Mouse (Mus musculus) midbrain, embryonic 14.5 days (tissue): ENCODE data around the gene Fen1. TPM values are rescaled to one million over a fixed set of nuclear protein-coding genes. Genes with fewer than 3 reads are reported as not detected.

Experiments
- ATAC-seq: fragments of 200-750 bp; cut with Nextera tagmentation; 2 replicates; pipeline ENCODE4 v1.8.0; 2017; ENCODE audit warnings: moderate number of reproducible peaks, moderate library complexity; ENCODE audit not compliant: low FRiP score, low TSS enrichment
- DNase-seq: peaks from one replicate; pipeline ENCODE4 v3.0.0-alpha.2; 2015
- H3K27ac ChIP-seq: fragments of 300-500 bp; sonication (generic); replicated peaks from 2 replicates; pipeline ENCODE4 v1.5.1; 2014; ENCODE audit warnings: mild to moderate bottlenecking, low read depth, low read length, moderate library complexity
- H3K27me3 ChIP-seq: fragments of 300-500 bp; sonication (generic); 2 replicates; pipeline ENCODE4 v1.6.1; 2014; ENCODE audit warnings: low read length, control low read depth, mixed read lengths; ENCODE audit not compliant: control insufficient read depth, insufficient read depth
- H3K36me3 ChIP-seq: fragments of 300-500 bp; sonication (generic); 2 replicates; pipeline ENCODE4 v1.6.1; 2014; ENCODE audit warnings: low read length, control low read depth; ENCODE audit not compliant: control insufficient read depth, insufficient read depth
- H3K4me1 ChIP-seq: fragments of 300-500 bp; sonication (generic); 2 replicates; pipeline ENCODE4 v1.6.1; 2014; ENCODE audit warnings: mild to moderate bottlenecking, antibody characterized with exemption, low read length, control low read depth; ENCODE audit not compliant: control insufficient read depth, insufficient read depth
- H3K4me2 ChIP-seq: fragments of 300-500 bp; sonication (generic); 2 replicates; pipeline ENCODE4 v1.6.1; 2014; ENCODE audit warnings: mild to moderate bottlenecking, low read length, moderate library complexity
- H3K4me3 ChIP-seq: fragments of 300-500 bp; sonication (generic); replicated peaks from 2 replicates; pipeline ENCODE4 v1.5.1; 2014; ENCODE audit warnings: low read depth, low read length
- H3K9ac ChIP-seq: fragments of 300-500 bp; sonication (generic); replicated peaks from 2 replicates; pipeline ENCODE4 v1.6.1; 2014; ENCODE audit warnings: mild to moderate bottlenecking, low read length, moderate library complexity
- H3K9me3 ChIP-seq: fragments of 300-500 bp; sonication (generic); 2 replicates; pipeline ENCODE4 v1.6.1; 2016; ENCODE audit warnings: low read length, control low read depth, mixed read lengths; ENCODE audit not compliant: control insufficient read depth
- whole genome bisulfite sequencing: fragments of 180-500 bp; shearing (Covaris S2); extraction: QIAGEN DNeasy Blood & Tissue Kit; methylation state at CpG from one replicate; pipeline ENCODE4 v1.1.7; 2014; 5-methylcytosine and 5-hydroxymethylcytosine counted together
- polyA plus RNA-seq: library from polyadenylated mRNA; unstranded; fragments of >200 nt; fragmentation: Nextera tagmentation; extraction: Ambion mirVana; gene quantifications from 2 replicates; pipeline ENCODE4 v1.2.1, GENCODE M21; 2014

Gene Fen1
- polyA plus RNA-seq, 1 experiment from 2014 or later: 31.0 TPM

DNA sequence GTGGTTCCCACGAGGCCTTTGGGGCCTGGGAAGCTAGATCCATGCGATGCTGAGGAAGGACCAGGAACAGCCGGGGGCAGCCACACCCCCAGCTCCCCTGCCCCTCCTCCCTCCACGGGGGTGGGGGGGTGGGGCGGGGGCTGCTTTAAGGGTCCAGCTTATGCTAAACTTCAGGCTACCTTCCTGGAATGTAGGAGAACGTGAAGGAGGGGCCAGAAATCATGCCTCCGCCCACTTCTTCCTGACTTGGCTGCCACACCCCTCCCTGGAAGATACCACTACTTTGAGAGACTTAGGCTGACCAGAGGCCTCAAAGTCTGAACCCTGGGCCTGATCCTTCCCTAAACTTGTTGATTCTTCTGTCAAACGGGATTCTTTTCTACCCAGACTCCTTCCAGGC is 18.7 kb upstream of the Fen1 start:
- Histone ChIP-seq H3K36me3 (no peaks in the 10 kb centered on the region), H3K27me3 (no peaks in the 10 kb centered on the region), H3K27ac (no peak overlapping the region), H3K4me3 (no peak overlapping the region), H3K9ac (no peak overlapping the region), H3K4me1 (0 out of 2 replicates have a peak, but pooled peaks cover 4% of the 10 kb centered on the region), H3K9me3 (no peaks in the 10 kb centered on the region), H3K4me2 (no peak overlapping the region)
- ATAC-seq (no peak), DNase-seq (no peak)
- WGBS: 53% methylated on average over 8 of the region's 8 CpGs

DNA sequence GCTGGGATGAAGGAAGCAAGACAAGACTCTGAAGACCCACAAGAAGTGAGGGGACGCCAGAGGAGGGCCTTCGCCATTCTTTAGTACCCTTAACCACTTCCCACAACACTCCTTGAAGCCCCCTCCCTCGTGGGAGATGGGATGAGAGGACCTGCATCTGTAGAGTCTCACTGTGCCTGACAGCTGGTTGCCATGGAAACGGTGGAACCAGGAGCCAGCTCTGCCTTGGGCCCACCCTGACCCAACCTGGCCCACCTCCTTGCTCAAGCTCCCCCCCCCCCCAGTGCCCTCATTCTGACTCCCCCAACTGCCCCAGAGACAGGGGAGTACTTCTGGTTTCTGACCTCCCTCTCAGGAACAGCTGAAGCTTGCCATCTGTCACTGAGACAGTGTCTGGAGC is 17.6 kb upstream of the Fen1 start:
- no peak overlapping the region for H3K27ac ChIP-seq
- no peaks in the 10 kb centered on the region for H3K9me3 ChIP-seq
- DNase-seq: peak; percentile 27
- WGBS: 70% methylated on average over 4 of the region's 4 CpGs
- H3K4me3 ChIP-seq: no peak overlapping the region
- H3K36me3 ChIP-seq: no peaks in the 10 kb centered on the region
- 0 out of 2 replicates have a peak, but pooled peaks cover 4% of the 10 kb centered on the region for H3K4me1 ChIP-seq
- no peaks in the 10 kb centered on the region for H3K27me3 ChIP-seq
- no peak overlapping the region for H3K9ac ChIP-seq
- ATAC-seq: no peak
- H3K4me2 ChIP-seq: no peak overlapping the region

- H3K4me1 ChIP-seq: no peaks in the 10 kb centered on the region
- no peaks in the 10 kb centered on the region for H3K36me3 ChIP-seq
- no peak for ATAC-seq
- H3K9ac ChIP-seq: no peak overlapping the region
- H3K4me2 ChIP-seq: no peak overlapping the region
- H3K4me3 ChIP-seq: no peak overlapping the region
- no peaks in the 10 kb centered on the region for H3K27me3 ChIP-seq
- no peak for DNase-seq
- no peaks in the 10 kb centered on the region for H3K9me3 ChIP-seq
- 70% methylated on average over 6 of the region's 6 CpGs for WGBS
- no peak overlapping the region for H3K27ac ChIP-seq
Observed at GRCm38 (mm10) chr19:10219593-10219992, 15.6 kb upstream of the Fen1 start.

GRCm38 (mm10) chr19:10219108-10219507 is 15.1 kb upstream of the Fen1 start:
- no peak overlapping the region for H3K4me2 ChIP-seq
- no peak overlapping the region for H3K9ac ChIP-seq
- no peaks in the 10 kb centered on the region for H3K9me3 ChIP-seq
- DNase-seq: peak; percentile 77
- H3K4me1 ChIP-seq: no peaks in the 10 kb centered on the region
- ATAC-seq: peak; percentile 31; the same call in 1 of the 2 replicates
- H3K27me3 ChIP-seq: no peaks in the 10 kb centered on the region
- no peak overlapping the region for H3K27ac ChIP-seq
- no peaks in the 10 kb centered on the region for H3K36me3 ChIP-seq
- H3K4me3 ChIP-seq: no peak overlapping the region
- 52% methylated on average over 3 of the region's 3 CpGs for WGBS

DNA sequence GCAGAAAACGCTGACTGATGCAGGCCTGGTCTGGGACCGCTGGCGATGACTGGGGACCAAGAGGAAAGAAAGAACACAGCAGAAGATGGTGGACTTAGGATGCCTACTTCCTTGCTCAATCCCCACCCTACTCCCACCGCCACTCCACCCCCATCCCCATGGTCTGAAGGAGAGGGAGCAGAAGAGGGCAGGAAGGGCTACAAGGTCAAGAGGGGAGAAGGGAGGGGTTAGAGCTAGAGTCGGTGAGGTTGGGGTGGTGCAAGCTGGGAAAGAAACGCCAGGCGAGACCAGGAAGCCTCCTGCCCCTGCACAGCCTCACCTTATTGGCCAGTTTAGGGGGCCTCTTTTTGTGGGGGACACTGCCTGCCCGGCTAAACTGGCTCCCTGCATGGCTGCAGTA is 12.1 kb upstream of the Fen1 start:
- Histone ChIP-seq H3K27ac (no peak overlapping the region), H3K4me3 (no peak overlapping the region), H3K27me3 (no peaks in the 10 kb centered on the region), H3K36me3 (peaks cover 6% of the 10 kb centered on the region; the same call in 1 of the 2 replicates), H3K9ac (no peak overlapping the region), H3K4me2 (no peak overlapping the region), H3K9me3 (no peaks in the 10 kb centered on the region), H3K4me1 (no peaks in the 10 kb centered on the region)
- ATAC-seq (no peak), DNase-seq (no peak)
- 85% methylated on average over 8 of the region's 8 CpGs for WGBS

DNA sequence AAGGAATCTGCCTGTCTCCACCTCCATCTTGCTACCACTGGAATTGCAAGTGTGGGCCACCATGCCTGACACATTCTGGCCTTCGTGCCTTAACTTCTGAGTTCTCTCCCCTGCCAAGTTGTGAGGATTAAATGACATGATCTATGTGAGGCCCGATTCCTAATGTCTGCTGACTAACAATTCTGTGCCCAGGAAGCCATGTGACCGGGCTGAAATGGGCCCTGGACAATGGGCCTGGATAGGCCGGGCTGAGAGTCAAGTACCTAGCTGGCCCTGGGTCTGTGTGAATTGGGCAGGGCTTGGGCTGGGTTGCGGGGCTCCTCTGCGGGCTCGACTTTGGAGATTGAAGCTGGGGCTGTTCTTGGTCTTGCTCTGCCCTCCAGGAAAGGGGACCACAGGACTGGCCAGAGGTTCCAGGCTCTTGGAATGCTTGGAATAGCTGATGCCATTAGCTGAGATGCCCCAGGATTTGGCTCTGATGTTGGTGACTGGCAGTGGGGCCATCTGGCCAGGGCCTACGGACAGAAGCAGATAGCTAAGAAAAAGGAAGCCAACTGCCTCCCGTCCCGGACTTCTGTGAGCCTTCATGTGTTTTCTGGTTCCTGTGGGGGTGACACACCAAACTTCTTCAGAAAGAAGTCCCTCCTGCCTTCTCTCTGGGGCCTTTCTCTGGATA is 10.0 kb upstream of the Fen1 start:
- no peak for DNase-seq
- Histone ChIP-seq H3K4me2 (no peak overlapping the region), H3K36me3 (peaks cover 24% of the 10 kb centered on the region), H3K9ac (no peak overlapping the region), H3K4me3 (no peak overlapping the region), H3K27me3 (no peaks in the 10 kb centered on the region), H3K9me3 (no peaks in the 10 kb centered on the region), H3K4me1 (no peaks in the 10 kb centered on the region), H3K27ac (no peak overlapping the region)
- 92% methylated on average over 10 of the region's 10 CpGs for WGBS
- no peak for ATAC-seq

GRCm38 (mm10) chr19:10210885-10211284 is 6.9 kb upstream of the Fen1 start:
- no peak overlapping the region for H3K4me2 ChIP-seq
- DNase-seq: no peak
- peaks cover 53% of the 10 kb centered on the region for H3K36me3 ChIP-seq
- 86% methylated on average over 4 of the region's 4 CpGs for WGBS
- no peaks in the 10 kb centered on the region for H3K27me3 ChIP-seq
- ATAC-seq: no peak
- H3K9ac ChIP-seq: no peak overlapping the region
- no peaks in the 10 kb centered on the region for H3K9me3 ChIP-seq
- H3K27ac ChIP-seq: no peak overlapping the region
- no peaks in the 10 kb centered on the region for H3K4me1 ChIP-seq
- H3K4me3 ChIP-seq: no peak overlapping the region

GRCm38 (mm10) chr19:10208851-10209250 is 4.9 kb upstream of the Fen1 start:
- Histone ChIP-seq H3K9ac (no peak overlapping the region), H3K27ac (no peak overlapping the region), H3K4me3 (no peak overlapping the region), H3K4me1 (no peaks in the 10 kb centered on the region), H3K27me3 (no peaks in the 10 kb centered on the region), H3K36me3 (peaks cover 54% of the 10 kb centered on the region), H3K4me2 (no peak overlapping the region), H3K9me3 (no peaks in the 10 kb centered on the region)
- WGBS: 88% methylated on average over 3 of the region's 3 CpGs
- no peak for ATAC-seq
- no peak for DNase-seq

- peaks cover 49% of the 10 kb centered on the region for H3K36me3 ChIP-seq
Observed at GRCm38 (mm10) chr19:10205051-10205450, 1.1 kb upstream of the Fen1 start.

More at GRCm38 (mm10) chr19:10205051-10205450, 1.1 kb upstream of the Fen1 start:
- DNase-seq (no peak), ATAC-seq (no peak)
- peaks cover 8% of the 10 kb centered on the region for H3K4me1 ChIP-seq
- no peaks in the 10 kb centered on the region for H3K9me3 ChIP-seq
- 82% methylated on average over 6 of the region's 6 CpGs for WGBS
- no peak overlapping the region for H3K27ac ChIP-seq
- peak overlapping the region; percentile 68; the same call in 1 of the 2 replicates for H3K4me3 ChIP-seq
- H3K27me3 ChIP-seq: no peaks in the 10 kb centered on the region
- no peak overlapping the region for H3K9ac ChIP-seq
- peak overlapping the region; percentile 90 for H3K4me2 ChIP-seq
